Mouse (Mus musculus) layer of hippocampus, adult 18-20 months (tissue): ENCODE results near the gene Nckipsd. TPM values are rescaled to one million over a fixed set of nuclear protein-coding genes. Genes with fewer than 3 reads are reported as not detected.

Experiments
- DNase-seq, 2 experiments: peaks; one replicate each; pipeline ENCODE4 v3.0.0; 2022; ENCODE audit warnings: low spot score in 2 of 2
- microRNA-seq, 2 experiments: library from miRNA; unstranded; fragments of <30 nt; microRNA quantifications; one replicate each; pipeline ENCODE4 v1.2.0; 2021
- total RNA-seq, 2 experiments: library from RNA; stranded (reverse); gene quantifications; 2 replicates each; pipeline ENCODE4 v1.2.3; 2021

Gene Nckipsd
- total RNA-seq, 2 experiments from 2014 or later = 75.6 to 78.8 TPM

GRCm38 (mm10) chr9:108845390-108845789 is 37.2 kb downstream of the Nckipsd start:
- DNase-seq = no peak

GRCm38 (mm10) chr9:108847374-108847773 is 39.2 kb downstream of the Nckipsd start:
- no peak for DNase-seq

GRCm38 (mm10) chr9:108848419-108848818 is 40.3 kb downstream of the Nckipsd start:
- DNase-seq = no peak

GRCm38 (mm10) chr9:108852976-108853375 is 44.8 kb downstream of the Nckipsd start, which contains the start of gene Slc26a6:
Gene Slc26a6 (plus strand): TSS chr9:108853283.
- DNase-seq = no peak

- DNase-seq = peak; percentile 89 to 95
Observed at GRCm38 (mm10) chr9:108853635-108854240, 45.6 kb downstream of the Nckipsd start.

- DNase-seq = peak; percentile 81 to 85
Observed at GRCm38 (mm10) chr9:108854241-108854696, 46.1 kb downstream of the Nckipsd start.

GRCm38 (mm10) chr9:108855335-108855734 is 47.2 kb downstream of the Nckipsd start:
- DNase-seq = no peak

GRCm38 (mm10) chr9:108858792-108859527 is 50.8 kb downstream of the Nckipsd start:
- no peak for DNase-seq

Small RNA genes lying within 50 kb of the gene (microRNA-seq; reads per million reads assigned to microRNA genes)
- gene Gm23156 = 0 reads per million in 2 experiments

Other genes starting within 250 kb of the Nckipsd start
- 10 to 100 TPM; 56.6 to 64.5 TPM for gene Impdh2, start 248.1 kb upstream of the Nckipsd start, total RNA-seq
- 10 to 100 TPM; 73.5 to 75.0 TPM for gene Ndufaf3, start 240.9 kb upstream of the Nckipsd start, total RNA-seq
- gene Dalrd3, start 238.5 kb upstream of the Nckipsd start, total RNA-seq = 100 to 1,000 TPM in 1 of 2 experiments, 10 to 100 TPM in 1; 95.0 to 105 TPM
- 100 to 1,000 TPM; 112 to 123 TPM for gene Wdr6, start 229.6 kb upstream of the Nckipsd start, total RNA-seq
- gene P4htm, start 210.7 kb upstream of the Nckipsd start, total RNA-seq = 100 to 1,000 TPM; 101 to 102 TPM
- 10 to 100 TPM; 48.7 to 59.4 TPM for gene Arih2, start 159.0 kb upstream of the Nckipsd start, total RNA-seq
- gene Slc25a20, start 146.3 kb upstream of the Nckipsd start, total RNA-seq = 10 to 100 TPM; 14.4 to 16.7 TPM
- 10 to 100 TPM; 44.8 to 49.0 TPM for gene Prkar2a, start 119.1 kb upstream of the Nckipsd start, total RNA-seq
- gene Ip6k2, start 24.6 kb upstream of the Nckipsd start, total RNA-seq = 100 to 1,000 TPM; 240 to 270 TPM
- 10 to 100 TPM; 54.6 to 58.6 TPM for gene Celsr3, start 18.0 kb downstream of the Nckipsd start, total RNA-seq
- 10 to 100 TPM; 13.8 to 16.1 TPM for gene Slc26a6, start 44.9 kb downstream of the Nckipsd start, total RNA-seq
- gene Tmem89, start 106.3 kb downstream of the Nckipsd start, total RNA-seq = not detected
- gene Uqcrc1, start 128.3 kb downstream of the Nckipsd start, total RNA-seq = 100 to 1,000 TPM; 346 to 356 TPM
- gene Col7a1, start 145.2 kb downstream of the Nckipsd start, total RNA-seq = 1 to 10 TPM; 1.9 to 2.3 TPM
- gene Ucn2, start 177.6 kb downstream of the Nckipsd start, total RNA-seq = under 1 TPM; 0.47 to 0.76 TPM
- 10 to 100 TPM; 12.1 to 17.5 TPM for gene Pfkfb4, start 183.4 kb downstream of the Nckipsd start, total RNA-seq
- 10 to 100 TPM; 46.0 to 56.0 TPM for gene Shisa5, start 230.2 kb downstream of the Nckipsd start, total RNA-seq